Mouse (Mus musculus) urinary bladder, postnatal 14 days (tissue): ENCODE measurements around the gene Itgb5.

ENCODE experiments used
- DNase-seq: peaks from one replicate; pipeline ENCODE4 v3.0.0; 2021; ENCODE audit warnings: low spot score

The Itgb5 gene

GRCm38 (mm10) chr16:33989106-33989505, 159.6 kb downstream of the Itgb5 start:
- DNase-seq: no peak

- DNase-seq: peak; percentile 10
These were observed 161.2 kb downstream of the Itgb5 start for GRCm38 (mm10) chr16:33990712-33991111.

GRCm38 (mm10) chr16:33994321-33994720, 164.9 kb downstream of the Itgb5 start:
- no peak for DNase-seq

GRCm38 (mm10) chr16:33995496-33995895, 166.0 kb downstream of the Itgb5 start:
- DNase-seq: no peak

GRCm38 (mm10) chr16:33996030-33996429, 166.6 kb downstream of the Itgb5 start:
- peak; percentile 68 for DNase-seq

- no peak for DNase-seq
These were observed 168.5 kb downstream of the Itgb5 start for GRCm38 (mm10) chr16:33998011-33998410.
